Mouse (Mus musculus) liver, embryonic 14.5 days (tissue): ENCODE results near the gene Gm37240. TPM values are rescaled to one million over a fixed set of nuclear protein-coding genes. Genes with fewer than 3 reads are reported as not detected.

Experiments used
- ATAC-seq: fragments of 200-750 bp; cut with Nextera tagmentation; 2 replicates; pipeline ENCODE4 v1.8.0; 2017; ENCODE audit warnings: moderate number of reproducible peaks, mild to moderate bottlenecking, moderate library complexity; ENCODE audit not compliant: insufficient read depth
- DNase-seq, 3 experiments: peaks; one replicate each; pipeline ENCODE4 v3.0.0-alpha.2; 2012 to 2013; ENCODE audit warnings: low read depth in 3 of 3, low spot score in 3 of 3
- H3K27ac ChIP-seq: fragments of 300-500 bp; sonication (generic); 2 replicates; pipeline ENCODE4 v1.5.1; 2014; ENCODE audit warnings: moderate library complexity, mild to moderate bottlenecking, control low read depth, inconsistent platforms
- H3K27me3 ChIP-seq: fragments of 300-500 bp; sonication (generic); 2 replicates; pipeline ENCODE4 v1.6.1; 2014; ENCODE audit warnings: mild to moderate bottlenecking, low read length, moderate library complexity; ENCODE audit not compliant: control insufficient read depth, insufficient read depth
- H3K36me3 ChIP-seq: fragments of 300-500 bp; sonication (generic); replicated peaks from 2 replicates; pipeline ENCODE4 v1.6.1; 2014; ENCODE audit warnings: low read depth; ENCODE audit not compliant: control insufficient read depth, insufficient read depth
- H3K4me1 ChIP-seq, 2 experiments: fragments of 200-500 bp in 1 of 2; fragments of 300-500 bp in 1 of 2; sonication (generic) in 1 of 2; replicated peaks; 2 replicates each; pipeline ENCODE4 v1.6.1; 2012 to 2014; ENCODE audit warnings: antibody characterized with exemption in 1 of 2, inconsistent platforms in 1 of 2, low read length in 1 of 2; ENCODE audit not compliant: control insufficient read depth in 2 of 2, insufficient read depth in 2 of 2
- H3K4me2 ChIP-seq: fragments of 300-500 bp; sonication (generic); 2 replicates; pipeline ENCODE4 v1.6.1; 2014; ENCODE audit warnings: low read depth, mild to moderate bottlenecking, control low read depth, moderate library complexity
- H3K4me3 ChIP-seq, 2 experiments: fragments of 200-500 bp in 1 of 2; fragments of 300-500 bp in 1 of 2; sonication (generic) in 1 of 2; 2 replicates each; pipeline ENCODE4 v1.5.1; 2012 to 2014; ENCODE audit warnings: low read depth in 2 of 2, low read length in 2 of 2, mild to moderate bottlenecking in 2 of 2, control low read depth in 1 of 2, inconsistent platforms in 1 of 2, moderate library complexity in 1 of 2; ENCODE audit not compliant: insufficient read depth in 1 of 2
- H3K9ac ChIP-seq: fragments of 300-500 bp; sonication (generic); replicated peaks from 2 replicates; pipeline ENCODE4 v1.6.1; 2014; ENCODE audit warnings: mild to moderate bottlenecking, control low read depth, moderate library complexity
- H3K9me3 ChIP-seq: fragments of 300-500 bp; sonication (generic); 2 replicates; pipeline ENCODE4 v1.6.1; 2016; ENCODE audit warnings: low read length, mixed read lengths; ENCODE audit not compliant: control insufficient read depth
- CTCF ChIP-seq: IDR thresholded peaks from 2 replicates; pipeline ENCODE4 v1.5.1; 2016; ENCODE audit warnings: antibody characterized with exemption, low read depth, control low read depth
- EP300 ChIP-seq: IDR thresholded peaks from 2 replicates; pipeline ENCODE4 v1.6.1; 2016; ENCODE audit warnings: antibody characterized with exemption, low read depth
- WGBS: fragments of 180-500 bp; shearing (Covaris S2); extraction: QIAGEN DNeasy Blood & Tissue Kit; methylation state at CpG from one replicate; pipeline ENCODE4 v1.1.7; 2014; ENCODE audit not compliant: insufficient replicate concordance; 5-methylcytosine and 5-hydroxymethylcytosine counted together
- polyA plus RNA-seq, 2 experiments: library from polyadenylated mRNA; depleted of rRNA in 1 of 2; stranded (reverse) in 1 of 2; unstranded in 1 of 2; fragments of >200 nt; fragmentation: Nextera tagmentation in 1 of 2; extraction: Ambion mirVana in 1 of 2; gene quantifications; 2 replicates each; pipeline versions ENCODE4 v1.2.1 to v1.2.3; 2012 to 2014

Gm37240 gene
- polyA plus RNA-seq, 2 experiments, result 0.03 to 0.30 TPM

GRCm38 (mm10) chr3:84533227-84533626, 1354.1 kb downstream of the Gm37240 start:
- Histone ChIP-seq H3K27me3 (no peaks in the 10 kb centered on the region), H3K4me2 (no peak overlapping the region), H3K27ac (no peak overlapping the region), H3K4me3 (no peak overlapping the region), H3K4me1 (no peaks in the 10 kb centered on the region), H3K9ac (no peak overlapping the region), H3K36me3 (no peaks in the 10 kb centered on the region), H3K9me3 (no peaks in the 10 kb centered on the region)
- ATAC-seq (no peak), DNase-seq (no peak)
- TF ChIP-seq CTCF (no peak), EP300 (no peak)
- 57% methylated on average over 5 of the region's 5 CpGs for WGBS

DNA sequence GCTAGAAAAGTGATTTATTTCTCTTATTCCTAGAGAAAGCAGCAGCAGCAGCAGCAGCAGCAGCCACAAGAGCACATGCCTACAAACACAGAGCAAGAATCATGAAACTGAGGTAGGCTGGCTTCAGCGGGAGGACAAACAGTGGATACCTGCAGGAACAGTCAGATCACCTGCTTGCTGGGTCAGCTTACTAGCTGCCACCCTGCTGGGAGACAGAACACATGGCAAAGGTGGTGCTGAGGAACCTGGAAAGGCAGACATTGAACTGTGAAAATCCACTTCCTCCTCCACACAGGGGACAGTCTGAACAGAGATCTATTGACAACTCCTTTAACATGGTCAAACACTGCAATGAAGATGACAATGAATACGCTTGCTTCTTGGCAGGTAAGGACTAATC, 1358.3 kb downstream of the Gm37240 start:
- WGBS, result 78% methylated on average over 2 of the region's 2 CpGs
- Histone ChIP-seq H3K27ac (no peak overlapping the region), H3K4me3 (no peak overlapping the region), H3K36me3 (no peaks in the 10 kb centered on the region), H3K9me3 (no peaks in the 10 kb centered on the region), H3K4me1 (peaks cover 0 to 2% of the 10 kb centered on the region in 2 experiments; a peak in 1 of 4 replicates), H3K9ac (no peak overlapping the region), H3K27me3 (no peaks in the 10 kb centered on the region), H3K4me2 (no peak overlapping the region)
- TF ChIP-seq CTCF (no peak), EP300 (no peak)
- no peak for ATAC-seq
- DNase-seq, result no peak

DNA sequence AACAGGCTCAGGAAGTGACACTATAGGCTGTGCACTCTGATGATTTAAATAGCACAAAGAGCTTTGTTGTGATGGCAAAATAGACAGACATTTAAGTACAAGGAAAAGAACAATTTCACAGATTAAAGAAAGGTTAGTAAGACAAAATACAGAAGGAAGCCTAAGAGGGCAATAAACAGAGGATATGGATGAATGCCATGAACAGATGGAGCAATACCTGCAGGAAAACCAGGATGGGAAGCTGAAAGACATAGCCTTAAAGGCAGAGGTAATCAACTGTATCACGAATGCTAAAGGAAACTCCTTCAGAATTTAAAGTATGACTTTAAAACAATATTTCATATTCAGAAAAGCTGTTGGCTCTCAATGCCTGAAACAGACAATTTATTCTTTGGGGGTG, 1362.4 kb downstream of the Gm37240 start:
- H3K27me3 ChIP-seq, result no peaks in the 10 kb centered on the region
- no peaks in the 10 kb centered on the region for H3K36me3 ChIP-seq
- H3K4me3 ChIP-seq, result no peak overlapping the region
- DNase-seq (no peak), ATAC-seq (no peak)
- H3K4me2 ChIP-seq, result no peak overlapping the region
- H3K4me1 ChIP-seq, result peaks cover 0 to 2% of the 10 kb centered on the region in 2 experiments; a peak in 1 of 4 replicates
- no peak overlapping the region for H3K27ac ChIP-seq
- no peaks in the 10 kb centered on the region for H3K9me3 ChIP-seq
- TF ChIP-seq CTCF, result no peak
- no peak for TF ChIP-seq EP300
- H3K9ac ChIP-seq, result no peak overlapping the region
- WGBS, result 59% methylated on average over 1 of the region's 1 CpGs

GRCm38 (mm10) chr3:84516163-84516562, 1371.2 kb downstream of the Gm37240 start:
- DNase-seq (no peak), ATAC-seq (no peak)
- no peak overlapping the region for H3K9ac ChIP-seq
- H3K4me1 ChIP-seq, result peaks cover 0 to 2% of the 10 kb centered on the region in 2 experiments; a peak in 3 of 4 replicates
- H3K4me3 ChIP-seq, result no peak overlapping the region
- 89% methylated on average over 3 of the region's 3 CpGs for WGBS
- no peaks in the 10 kb centered on the region for H3K27me3 ChIP-seq
- H3K9me3 ChIP-seq, result no peaks in the 10 kb centered on the region
- no peaks in the 10 kb centered on the region; the same call in 1 of the 2 replicates for H3K36me3 ChIP-seq
- H3K4me2 ChIP-seq, result no peak overlapping the region
- no peak overlapping the region for H3K27ac ChIP-seq
- no peak for TF ChIP-seq CTCF
- TF ChIP-seq EP300, result no peak

DNA sequence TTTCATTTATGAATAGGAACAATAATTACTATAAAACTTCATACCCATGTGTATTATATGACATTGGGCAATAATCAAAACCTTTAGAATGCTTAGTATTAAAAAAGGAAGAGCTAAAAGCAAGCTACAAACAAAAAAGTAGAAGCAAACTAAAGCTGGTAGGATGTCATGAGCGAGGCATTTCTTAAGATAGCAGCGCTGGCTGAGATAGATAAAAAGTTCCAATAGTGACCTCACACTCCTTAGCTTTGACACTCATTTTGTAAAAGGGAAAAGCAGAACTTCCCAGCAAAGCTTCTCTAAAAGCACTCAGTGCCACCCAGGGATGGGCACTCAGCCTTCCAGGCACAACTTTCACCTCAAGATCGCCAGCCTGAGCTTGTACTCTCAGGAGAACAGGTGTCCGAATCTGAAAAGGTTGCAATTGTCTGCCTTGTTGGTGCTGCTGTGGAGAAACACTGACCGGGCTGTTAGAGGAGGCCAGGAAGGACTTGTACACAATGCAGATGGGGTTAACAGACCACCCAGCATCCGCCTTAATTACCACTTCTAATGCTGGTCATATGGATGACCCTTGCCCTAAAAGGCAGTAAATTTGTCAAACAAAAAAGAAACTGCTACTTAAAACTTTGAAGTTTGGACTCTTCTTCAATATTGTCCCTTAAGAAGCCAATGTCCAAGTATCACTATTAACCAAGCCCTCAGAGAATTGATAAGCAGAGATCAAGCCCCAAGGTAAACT, 1374.4 kb downstream of the Gm37240 start:
- TF ChIP-seq CTCF (no peak), EP300 (no peak)
- Histone ChIP-seq H3K9me3 (no peaks in the 10 kb centered on the region), H3K4me2 (no peak overlapping the region), H3K9ac (no peak overlapping the region), H3K4me1 (peaks cover 0 to 2% of the 10 kb centered on the region in 2 experiments; a peak in 3 of 4 replicates), H3K4me3 (no peak overlapping the region), H3K36me3 (no peaks in the 10 kb centered on the region; the same call in 1 of the 2 replicates), H3K27ac (no peak overlapping the region), H3K27me3 (no peaks in the 10 kb centered on the region)
- WGBS, result 48% methylated on average over 6 of the region's 6 CpGs
- DNase-seq (no peak), ATAC-seq (no peak)
